Mouse (Mus musculus): ENCODE data around the gene Vpreb2. TPM values are rescaled to one million over a fixed set of nuclear protein-coding genes. Genes with fewer than 3 reads are reported as not detected.
"Not testable (repeated sequence)": the region's sequence is repeated elsewhere in the genome, so short reads cannot be mapped to it uniquely, and the experiment has no call there.

Gene Vpreb2
- polyA plus RNA-seq, 1 experiment from 2014 or later: not detected

GRCm38 (mm10) chr16:17945081-17945831 is 35.0 kb upstream of the Vpreb2 start:
- Histone ChIP-seq H3K4me2 (replicated peaks) (no peak overlapping the region), H3K9me3 (ENCODE audit: control insufficient read depth, low read length) (no peaks in the 10 kb centered on the region), H3K4me3 (replicated peaks; ENCODE audit: low read length) (no peak overlapping the region), H3K27ac (no peak overlapping the region), H3K4me1 (replicated peaks; ENCODE audit: control insufficient read depth, insufficient read depth, low read length) (peaks cover 3% of the 10 kb centered on the region; the same call in 1 of the 2 replicates), H3K27me3 (ENCODE audit: control insufficient read depth, insufficient read depth, low read length) (no peaks in the 10 kb centered on the region), H3K9ac (no peak overlapping the region), H3K36me3 (replicated peaks; ENCODE audit: control insufficient read depth, insufficient read depth) (no peaks in the 10 kb centered on the region)
- DNase-seq (ENCODE audit: low spot score) (no peak), ATAC-seq (ENCODE audit: low FRiP score) (no peak)
- WGBS: 61% methylated on average over 7 of the region's 7 CpGs

- no peaks in the 10 kb centered on the region for H3K27me3 ChIP-seq (ENCODE audit: control insufficient read depth, insufficient read depth, low read length)
- peak overlapping the region; percentile 9; the same call in 1 of the 2 replicates for H3K27ac ChIP-seq
- WGBS: 18% methylated on average over 2 of the region's 2 CpGs
- H3K36me3 ChIP-seq (replicated peaks; ENCODE audit: control insufficient read depth, insufficient read depth): no peaks in the 10 kb centered on the region
- H3K9me3 ChIP-seq (ENCODE audit: control insufficient read depth, low read length): no peaks in the 10 kb centered on the region
- H3K4me2 ChIP-seq (replicated peaks): no peak overlapping the region
- ATAC-seq (ENCODE audit: low FRiP score) (peak; percentile 60; the same call in 1 of the 2 replicates), DNase-seq (ENCODE audit: low spot score) (no peak)
- no peak overlapping the region for H3K4me3 ChIP-seq (replicated peaks; ENCODE audit: low read length)
- peaks cover 4% of the 10 kb centered on the region; the same call in 1 of the 2 replicates for H3K4me1 ChIP-seq (replicated peaks; ENCODE audit: control insufficient read depth, insufficient read depth, low read length)
- no peak overlapping the region for H3K9ac ChIP-seq
Measured at GRCm38 (mm10) chr16:17949421-17949877, 30.8 kb upstream of the Vpreb2 start.

GRCm38 (mm10) chr16:17950068-17950467 is 30.2 kb upstream of the Vpreb2 start:
- peaks cover 4% of the 10 kb centered on the region; the same call in 1 of the 2 replicates for H3K4me1 ChIP-seq (replicated peaks; ENCODE audit: control insufficient read depth, insufficient read depth, low read length)
- no peak overlapping the region for H3K4me2 ChIP-seq (replicated peaks)
- ATAC-seq (ENCODE audit: low FRiP score): no peak
- H3K27me3 ChIP-seq (ENCODE audit: control insufficient read depth, insufficient read depth, low read length): no peaks in the 10 kb centered on the region
- WGBS: 47% methylated on average over 4 of the region's 4 CpGs
- DNase-seq (ENCODE audit: low spot score): no peak
- H3K27ac ChIP-seq: no peak overlapping the region
- H3K4me3 ChIP-seq (replicated peaks; ENCODE audit: low read length): no peak overlapping the region
- H3K9me3 ChIP-seq (ENCODE audit: control insufficient read depth, low read length): no peaks in the 10 kb centered on the region
- no peaks in the 10 kb centered on the region for H3K36me3 ChIP-seq (replicated peaks; ENCODE audit: control insufficient read depth, insufficient read depth)
- no peak overlapping the region for H3K9ac ChIP-seq

- DNase-seq (ENCODE audit: low spot score): no peak
- no peak overlapping the region for H3K4me2 ChIP-seq (replicated peaks)
- over 99% methylated on average over 3 of the region's 4 CpGs for WGBS
- H3K4me1 ChIP-seq (replicated peaks; ENCODE audit: control insufficient read depth, insufficient read depth, low read length): peaks cover 4% of the 10 kb centered on the region; the same call in 1 of the 2 replicates
- no peak overlapping the region for H3K9ac ChIP-seq
- no peak overlapping the region for H3K27ac ChIP-seq
- no peaks in the 10 kb centered on the region for H3K27me3 ChIP-seq (ENCODE audit: control insufficient read depth, insufficient read depth, low read length)
- H3K9me3 ChIP-seq (ENCODE audit: control insufficient read depth, low read length): no peaks in the 10 kb centered on the region
- H3K36me3 ChIP-seq (replicated peaks; ENCODE audit: control insufficient read depth, insufficient read depth): no peaks in the 10 kb centered on the region
- no peak overlapping the region for H3K4me3 ChIP-seq (replicated peaks; ENCODE audit: low read length)
- ATAC-seq (ENCODE audit: low FRiP score): no peak
Measured at GRCm38 (mm10) chr16:17951618-17952017, 28.6 kb upstream of the Vpreb2 start.

GRCm38 (mm10) chr16:17956052-17956638 is 24.1 kb upstream of the Vpreb2 start:
- not testable (repeated sequence) for H3K27ac ChIP-seq; H3K9me3 ChIP-seq (ENCODE audit: control insufficient read depth, low read length); H3K9ac ChIP-seq; H3K4me1 ChIP-seq (replicated peaks; ENCODE audit: control insufficient read depth, insufficient read depth, low read length); ATAC-seq (ENCODE audit: low FRiP score); H3K36me3 ChIP-seq (replicated peaks; ENCODE audit: control insufficient read depth, insufficient read depth); H3K4me3 ChIP-seq (replicated peaks; ENCODE audit: low read length); H3K27me3 ChIP-seq (ENCODE audit: control insufficient read depth, insufficient read depth, low read length); H3K4me2 ChIP-seq (replicated peaks); DNase-seq (ENCODE audit: low spot score)
- 97% methylated on average over 17 of the region's 17 CpGs for WGBS

GRCm38 (mm10) chr16:17962091-17962490 is 18.1 kb upstream of the Vpreb2 start:
- 80% methylated on average over 7 of the region's 7 CpGs for WGBS
- H3K4me2 ChIP-seq (replicated peaks): no peak overlapping the region
- DNase-seq (ENCODE audit: low spot score) (no peak), ATAC-seq (ENCODE audit: low FRiP score) (no peak)
- H3K4me1 ChIP-seq (replicated peaks; ENCODE audit: control insufficient read depth, insufficient read depth, low read length): no peaks in the 10 kb centered on the region
- H3K4me3 ChIP-seq (replicated peaks; ENCODE audit: low read length): no peak overlapping the region
- no peak overlapping the region for H3K9ac ChIP-seq
- no peak overlapping the region for H3K27ac ChIP-seq
- H3K27me3 ChIP-seq (ENCODE audit: control insufficient read depth, insufficient read depth, low read length): no peaks in the 10 kb centered on the region; the same call in 1 of the 2 replicates
- H3K36me3 ChIP-seq (replicated peaks; ENCODE audit: control insufficient read depth, insufficient read depth): no peaks in the 10 kb centered on the region
- H3K9me3 ChIP-seq (ENCODE audit: control insufficient read depth, low read length): no peaks in the 10 kb centered on the region

- H3K9me3 ChIP-seq (ENCODE audit: control insufficient read depth, low read length): no peaks in the 10 kb centered on the region
- no peaks in the 10 kb centered on the region for H3K36me3 ChIP-seq (replicated peaks; ENCODE audit: control insufficient read depth, insufficient read depth)
- DNase-seq (ENCODE audit: low spot score): no peak
- no peak overlapping the region for H3K9ac ChIP-seq
- H3K27ac ChIP-seq: no peak overlapping the region
- no peaks in the 10 kb centered on the region for H3K4me1 ChIP-seq (replicated peaks; ENCODE audit: control insufficient read depth, insufficient read depth, low read length)
- ATAC-seq (ENCODE audit: low FRiP score): no peak
- no peak overlapping the region for H3K4me3 ChIP-seq (replicated peaks; ENCODE audit: low read length)
- no peaks in the 10 kb centered on the region for H3K27me3 ChIP-seq (ENCODE audit: control insufficient read depth, insufficient read depth, low read length)
- 77% methylated on average over 5 of the region's 5 CpGs for WGBS
- no peak overlapping the region for H3K4me2 ChIP-seq (replicated peaks)
Measured at GRCm38 (mm10) chr16:17971853-17972252, 8.4 kb upstream of the Vpreb2 start.

- not testable (repeated sequence) for ATAC-seq (ENCODE audit: low FRiP score); H3K27ac ChIP-seq; H3K27me3 ChIP-seq (ENCODE audit: control insufficient read depth, insufficient read depth, low read length); H3K36me3 ChIP-seq (replicated peaks; ENCODE audit: control insufficient read depth, insufficient read depth); H3K4me3 ChIP-seq (replicated peaks; ENCODE audit: low read length); H3K4me2 ChIP-seq (replicated peaks); H3K9ac ChIP-seq; H3K9me3 ChIP-seq (ENCODE audit: control insufficient read depth, low read length); H3K4me1 ChIP-seq (replicated peaks; ENCODE audit: control insufficient read depth, insufficient read depth, low read length); DNase-seq (ENCODE audit: low spot score)
- 69% methylated on average over 7 of the region's 7 CpGs for WGBS
Measured at GRCm38 (mm10) chr16:17977840-17978239, 2.4 kb upstream of the Vpreb2 start.

- no peak overlapping the region for H3K4me3 ChIP-seq (replicated peaks; ENCODE audit: low read length)
Measured at GRCm38 (mm10) chr16:17983201-17983600, 3.0 kb downstream of the Vpreb2 start.

More at GRCm38 (mm10) chr16:17983201-17983600, 3.0 kb downstream of the Vpreb2 start:
- ATAC-seq (ENCODE audit: low FRiP score): no peak
- no peaks in the 10 kb centered on the region for H3K4me1 ChIP-seq (replicated peaks; ENCODE audit: control insufficient read depth, insufficient read depth, low read length)
- H3K36me3 ChIP-seq (replicated peaks; ENCODE audit: control insufficient read depth, insufficient read depth): no peaks in the 10 kb centered on the region
- no peak overlapping the region for H3K27ac ChIP-seq
- no peak overlapping the region for H3K9ac ChIP-seq
- no peak for DNase-seq (ENCODE audit: low spot score)
- no peak overlapping the region for H3K4me2 ChIP-seq (replicated peaks)
- no peaks in the 10 kb centered on the region for H3K27me3 ChIP-seq (ENCODE audit: control insufficient read depth, insufficient read depth, low read length)
- WGBS: 90% methylated on average over 2 of the region's 2 CpGs
- no peaks in the 10 kb centered on the region for H3K9me3 ChIP-seq (ENCODE audit: control insufficient read depth, low read length)
